Mouse (Mus musculus) CH12.LX (cell line): ENCODE measurements around the gene Foxn2. TPM values are rescaled to one million over a fixed set of nuclear protein-coding genes. Genes with fewer than 3 reads are reported as not detected.

Experiments
- DNase-seq: peaks from one replicate; pipeline ENCODE4 v3.0.0-alpha.2; 2013; ENCODE audit errors: extremely low read depth
- H3K27ac ChIP-seq: 2 replicates; pipeline ENCODE4 v1.5.1; 2012; ENCODE audit warnings: low read depth, mild to moderate bottlenecking, control low read depth, moderate library complexity; ENCODE audit not compliant: insufficient read depth
- H3K27me3 ChIP-seq: replicated peaks from 2 replicates; pipeline ENCODE3; 2012; ENCODE audit warnings: inconsistent platforms
- H3K36me3 ChIP-seq, 2 experiments: replicated peaks in 1 of 2; 2 replicates each; pipeline versions ENCODE3 to v1.6.1; 2012; ENCODE audit warnings: inconsistent platforms in 1 of 2, low read length in 1 of 2, mild to moderate bottlenecking in 1 of 2, mixed read lengths in 1 of 2, moderate library complexity in 1 of 2; ENCODE audit not compliant: control insufficient read depth in 1 of 2, insufficient read depth in 1 of 2
- H3K4me1 ChIP-seq, 2 experiments: 2 replicates each; pipeline ENCODE4 v1.6.1; 2012; ENCODE audit warnings: inconsistent platforms in 1 of 2, moderate library complexity in 1 of 2; ENCODE audit not compliant: insufficient read depth in 2 of 2, control insufficient read depth in 1 of 2
- H3K4me2 ChIP-seq: 2 replicates; pipeline ENCODE4 v1.6.1; 2012; ENCODE audit warnings: low read depth, mild to moderate bottlenecking, control low read depth; ENCODE audit not compliant: poor library complexity, insufficient read depth, severe bottlenecking
- H3K4me3 ChIP-seq, 3 experiments: fragments of 150-350 bp in 1 of 3; sonication (generic) in 1 of 3; replicated peaks in 1 of 3; 2 replicates each; pipeline versions ENCODE3 to v1.5.1; 2011 to 2012; ENCODE audit warnings: low read depth in 2 of 3, low read length in 2 of 3, mild to moderate bottlenecking in 2 of 3, moderate library complexity in 2 of 3, control low read depth in 1 of 3, improper control_type of control experiment in 1 of 3, inconsistent platforms in 1 of 3, mixed read lengths in 1 of 3; ENCODE audit not compliant: poor library complexity in 1 of 3
- H3K79me2 ChIP-seq: replicated peaks from 2 replicates; pipeline ENCODE4 v1.6.1; 2012; ENCODE audit warnings: mild to moderate bottlenecking, moderate library complexity; ENCODE audit not compliant: control insufficient read depth, poor library complexity, insufficient read depth, severe bottlenecking; ENCODE audit errors: extremely low read depth
- H3K9ac ChIP-seq: 2 replicates; pipeline ENCODE4 v1.6.1; 2012; ENCODE audit warnings: low read depth, mild to moderate bottlenecking, control low read depth, moderate library complexity; ENCODE audit not compliant: insufficient read depth
- H3K9me3 ChIP-seq: replicated peaks from 2 replicates; pipeline ENCODE3; 2012; ENCODE audit warnings: low read length, inconsistent platforms, mixed read lengths
- CHD2 ChIP-seq: IDR thresholded peaks from 2 replicates; pipeline ENCODE4 v1.6.1; 2011; ENCODE audit warnings: low read length, improper control_type of control experiment
- E2F4 ChIP-seq: IDR thresholded peaks from 2 replicates; pipeline ENCODE4 v1.6.1; 2011; ENCODE audit warnings: low read depth, low read length, improper control_type of control experiment; ENCODE audit not compliant: insufficient replicate concordance
- ELF1 ChIP-seq: IDR thresholded peaks from 2 replicates; pipeline ENCODE4 v1.6.1; 2014; ENCODE audit warnings: low read depth, mild to moderate bottlenecking, inconsistent platforms, low read length, improper control_type of control experiment
- EP300 ChIP-seq: IDR thresholded peaks from 2 replicates; pipeline ENCODE4 v1.6.1; 2011; ENCODE audit warnings: low read length, improper control_type of control experiment
- GABPA ChIP-seq: IDR thresholded peaks from 2 replicates; pipeline ENCODE4 v1.6.1; 2012; ENCODE audit warnings: low read depth, low read length, improper control_type of control experiment, inconsistent platforms; ENCODE audit not compliant: insufficient replicate concordance
- IRF4 ChIP-seq: IDR thresholded peaks from 2 replicates; pipeline ENCODE4 v1.6.1; 2014; ENCODE audit warnings: low read depth, mild to moderate bottlenecking, inconsistent platforms, low read length, improper control_type of control experiment
- JUND ChIP-seq: conservative IDR thresholded peaks from 2 replicates; pipeline ENCODE4 v1.6.1; 2011; ENCODE audit warnings: low read depth, low read length, improper control_type of control experiment
- MAFK ChIP-seq: IDR thresholded peaks from 2 replicates; pipeline ENCODE4 v1.6.1; 2011; ENCODE audit warnings: low read length, improper control_type of control experiment; ENCODE audit not compliant: insufficient replicate concordance
- MEF2A ChIP-seq: IDR thresholded peaks from 2 replicates; pipeline ENCODE4 v1.6.1; 2014; ENCODE audit warnings: low read depth, mild to moderate bottlenecking, inconsistent platforms, low read length, improper control_type of control experiment, borderline replicate concordance
- NELFE ChIP-seq: IDR thresholded peaks from 2 replicates; pipeline ENCODE4 v1.6.1; 2011; ENCODE audit warnings: low read depth, low read length, improper control_type of control experiment
- NRF1 ChIP-seq: IDR thresholded peaks from 2 replicates; pipeline ENCODE4 v1.6.1; 2014; ENCODE audit warnings: low read depth, mild to moderate bottlenecking, inconsistent platforms, low read length, improper control_type of control experiment, moderate library complexity
- PAX5 ChIP-seq: IDR thresholded peaks from 2 replicates; pipeline ENCODE4 v1.6.1; 2012; ENCODE audit warnings: low read length, inconsistent platforms, mixed read lengths
- RAD21 ChIP-seq: IDR thresholded peaks from 2 replicates; pipeline ENCODE4 v1.6.1; 2011; ENCODE audit warnings: low read depth, mild to moderate bottlenecking, low read length, improper control_type of control experiment, moderate library complexity
- RCOR1 ChIP-seq: conservative IDR thresholded peaks from 2 replicates; pipeline ENCODE4 v1.6.1; 2012; ENCODE audit warnings: low read depth, mild to moderate bottlenecking, inconsistent platforms, low read length, improper control_type of control experiment
- SIN3A ChIP-seq: IDR thresholded peaks from 2 replicates; pipeline ENCODE4 v1.6.1; 2012; ENCODE audit warnings: low read length, improper control_type of control experiment, inconsistent platforms
- TBP ChIP-seq: conservative IDR thresholded peaks from 2 replicates; pipeline ENCODE4 v1.6.1; 2011; ENCODE audit warnings: low read depth, low read length, improper control_type of control experiment
- TCF12 ChIP-seq: IDR thresholded peaks from 2 replicates; pipeline ENCODE4 v1.6.1; 2014; ENCODE audit warnings: low read depth, mild to moderate bottlenecking, inconsistent platforms, low read length, improper control_type of control experiment
- USF1 ChIP-seq: IDR thresholded peaks from 2 replicates; pipeline ENCODE4 v1.6.1; 2014; ENCODE audit warnings: low read depth, mild to moderate bottlenecking, inconsistent platforms, low read length, improper control_type of control experiment
- ZNF384 ChIP-seq: IDR thresholded peaks from 2 replicates; pipeline ENCODE4 v1.6.1; 2012; ENCODE audit warnings: low read depth, low read length, improper control_type of control experiment, inconsistent platforms
- dilution Hi-C: fragments of 300-500 bp; cut with MboI; formaldehyde crosslinking; loops from 2 replicates; pipeline ENCODE4 v1.14.3; 2020; ENCODE audit warnings: low sequenced_read_pairs; ENCODE audit not compliant: extremely low pct_unique_long_range_greater_than_20kb, extremely low pct_ligation_motif_present
- in situ Hi-C: fragments of 300-500 bp; cut with MboI; formaldehyde crosslinking; loops from 3 replicates; pipeline ENCODE4 v1.14.3; 2019; ENCODE audit warnings: low sequenced_read_pairs, low pct_ligation_motif_present, low pct_unique_long_range_greater_than_20kb, mixed read lengths
- polyA plus RNA-seq: library from polyadenylated mRNA; unstranded; fragments of >175 nt; gene quantifications from 2 replicates; pipeline ENCODE4 v1.2.1, GENCODE M21; 2012; ENCODE audit warnings: low read depth; ENCODE audit not compliant: insufficient read length
- total RNA-seq, 2 experiments: library from RNA; depleted of rRNA; stranded (reverse); fragments of 300-350 nt in 1 of 2; fragments of >200 nt in 1 of 2; gene quantifications; 2 replicates each; pipeline ENCODE4 v1.2.3; 2012 to 2014

The Foxn2 gene
- total and polyA plus RNA-seq, 3 experiments = 13.2 to 24.6 (median 16.0) TPM

DNA sequence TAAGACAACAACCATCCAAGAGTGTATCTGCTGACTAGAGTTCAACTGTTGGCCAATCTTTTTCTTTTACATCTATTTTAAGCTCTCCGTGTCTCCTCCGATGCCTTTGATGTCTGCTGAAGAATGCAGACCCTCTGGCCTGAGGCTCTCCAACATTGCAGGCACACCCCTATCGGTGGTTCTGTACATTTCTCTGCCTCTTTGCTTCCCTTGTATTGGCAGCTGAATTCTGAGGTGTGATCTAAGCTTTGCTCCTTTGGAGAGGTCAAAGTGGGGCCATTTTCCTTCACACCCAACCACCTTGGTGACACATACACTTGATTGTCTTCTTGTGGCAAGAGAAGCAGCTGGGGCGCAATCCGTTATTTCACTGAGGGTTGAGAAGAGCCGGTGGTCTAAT lies 43.0 kb upstream of the Foxn2 start:
- Histone ChIP-seq H3K9me3 (no peaks in the 10 kb centered on the region), H3K4me2 (no peak overlapping the region), H3K4me1 (no peaks in the 10 kb centered on the region), H3K27me3 (no peaks in the 10 kb centered on the region), H3K4me3 (no peak overlapping the region), H3K36me3 (no peaks in the 10 kb centered on the region), H3K9ac (no peak overlapping the region), H3K79me2 (no peaks in the 10 kb centered on the region), H3K27ac (no peak overlapping the region)
- no peak for DNase-seq
- dilution Hi-C loops (no loop called here), in situ Hi-C loops (no loop called here)
- TF ChIP-seq IRF4 = no peak
- no peak for TF ChIP-seq SIN3A
- TF ChIP-seq ZNF384 = no peak
- TF ChIP-seq MEF2A = no peak
- TF ChIP-seq RCOR1 = no peak
- no peak for TF ChIP-seq E2F4
- TF ChIP-seq JUND = no peak
- TF ChIP-seq GABPA = no peak
- no peak for TF ChIP-seq USF1
- TF ChIP-seq CHD2 = no peak
- no peak for TF ChIP-seq TBP
- TF ChIP-seq RAD21 = no peak
- no peak for TF ChIP-seq ELF1
- no peak for TF ChIP-seq NRF1
- no peak for TF ChIP-seq NELFE

DNA sequence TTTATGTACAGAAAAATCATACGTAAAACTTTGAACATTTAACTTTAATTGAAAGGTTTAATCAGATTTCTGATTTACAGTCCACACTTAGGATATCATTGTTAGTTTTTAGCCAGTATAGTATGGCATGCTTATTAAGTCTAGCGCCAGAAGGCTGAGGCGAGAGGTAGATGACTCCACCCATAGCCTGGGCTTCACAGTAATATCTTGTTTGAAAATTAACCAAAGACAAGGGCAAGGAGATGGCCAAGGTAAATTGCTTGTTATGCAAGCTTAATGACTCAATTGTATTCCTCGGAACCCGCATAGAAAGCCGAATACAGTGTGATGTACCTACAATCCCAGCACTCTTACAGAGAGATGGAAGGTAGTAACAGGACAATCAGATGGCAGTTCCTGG lies 42.4 kb upstream of the Foxn2 start:
- Histone ChIP-seq H3K27me3 (no peaks in the 10 kb centered on the region), H3K9ac (no peak overlapping the region), H3K9me3 (no peaks in the 10 kb centered on the region), H3K4me3 (no peak overlapping the region), H3K79me2 (no peaks in the 10 kb centered on the region), H3K4me1 (peaks cover 3 to 4% of the 10 kb centered on the region in 2 experiments; a peak in 3 of 4 replicates), H3K27ac (no peak overlapping the region)
- dilution Hi-C loops = no loop called here
- no peak for DNase-seq
- TF ChIP-seq EP300 (no peak), MAFK (no peak), PAX5 (no peak), NELFE (no peak), TCF12 (no peak)
- TF ChIP-seq, all 38 proteins: peak for 0
- in situ Hi-C loops = no loop called here
- Histone ChIP-seq H3K4me2 (no peak overlapping the region), H3K36me3 (no peaks in the 10 kb centered on the region)
